Mouse (Mus musculus) cerebellum, adult 18-20 months (tissue): ENCODE results near the gene Lamtor1.

ENCODE experiments used
- DNase-seq, 2 experiments: peaks; one replicate each; pipeline ENCODE4 v3.0.0; 2021

Gene Lamtor1

DNA sequence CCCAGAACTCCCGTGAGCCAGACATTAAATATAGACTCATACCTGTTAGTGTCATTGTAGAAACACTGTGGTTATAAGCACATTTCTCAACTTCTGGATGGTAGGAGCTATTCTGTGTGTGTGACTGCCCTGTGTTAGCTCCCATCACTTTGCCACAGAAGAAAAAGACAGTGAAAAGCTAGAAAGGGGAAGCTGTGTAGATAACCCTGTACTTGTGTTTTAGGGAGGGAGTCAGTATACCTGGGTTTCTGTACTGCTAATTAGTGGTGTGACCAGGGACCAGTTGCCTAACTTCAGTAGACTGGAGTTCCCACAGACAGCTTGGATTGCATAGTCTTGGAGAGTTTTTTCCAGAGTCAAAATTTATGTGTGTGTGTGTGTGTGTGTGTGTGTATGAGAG is 50.8 kb downstream of the Lamtor1 start:
- no peak for DNase-seq

DNA sequence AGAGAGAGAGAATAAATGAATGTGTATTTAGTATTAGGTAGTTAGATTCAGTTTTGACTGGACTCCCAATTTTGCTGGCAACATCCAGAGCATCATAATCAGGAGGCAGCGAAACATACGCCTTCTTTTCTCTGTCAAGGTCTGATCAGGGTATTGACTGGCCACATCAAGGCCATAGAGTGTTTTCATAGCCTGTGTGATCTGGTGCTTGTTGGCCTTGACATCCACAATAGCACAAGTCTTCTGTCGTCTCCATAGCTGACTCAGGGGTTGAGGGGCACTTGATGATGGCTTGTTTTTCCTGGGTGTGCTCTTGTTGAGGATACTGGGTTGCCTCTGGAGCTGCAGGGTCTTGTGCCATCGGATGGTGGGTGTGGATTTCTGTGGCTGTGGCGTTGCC is 51.2 kb downstream of the Lamtor1 start:
- no peak for DNase-seq

DNA sequence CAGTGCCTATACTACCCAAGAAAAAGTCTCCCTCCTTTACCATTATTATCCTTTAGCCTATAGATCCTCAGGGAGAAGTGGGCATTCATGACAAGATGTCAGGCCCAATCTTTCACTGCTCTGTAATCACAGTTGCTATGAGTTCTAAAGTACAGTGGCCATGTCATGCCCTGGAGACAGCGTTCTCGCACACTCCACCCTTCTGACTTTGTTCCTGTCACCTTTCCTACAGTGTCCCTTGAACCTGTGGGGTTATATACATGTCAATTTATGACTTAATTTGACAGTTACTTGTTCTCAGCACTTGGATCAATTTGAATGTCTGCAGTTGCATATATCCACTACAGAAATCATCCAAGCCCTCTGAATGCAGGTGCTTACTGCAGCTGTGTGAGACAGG is 57.1 kb downstream of the Lamtor1 start:
- DNase-seq, result no peak

- no peak for DNase-seq
Observed at GRCm38 (mm10) chr7:101963621-101964020, 57.9 kb downstream of the Lamtor1 start.

GRCm38 (mm10) chr7:101964551-101964950 is 58.8 kb downstream of the Lamtor1 start:
- no peak for DNase-seq

- DNase-seq, result no peak
Observed at GRCm38 (mm10) chr7:101965606-101966005, 59.9 kb downstream of the Lamtor1 start.

DNA sequence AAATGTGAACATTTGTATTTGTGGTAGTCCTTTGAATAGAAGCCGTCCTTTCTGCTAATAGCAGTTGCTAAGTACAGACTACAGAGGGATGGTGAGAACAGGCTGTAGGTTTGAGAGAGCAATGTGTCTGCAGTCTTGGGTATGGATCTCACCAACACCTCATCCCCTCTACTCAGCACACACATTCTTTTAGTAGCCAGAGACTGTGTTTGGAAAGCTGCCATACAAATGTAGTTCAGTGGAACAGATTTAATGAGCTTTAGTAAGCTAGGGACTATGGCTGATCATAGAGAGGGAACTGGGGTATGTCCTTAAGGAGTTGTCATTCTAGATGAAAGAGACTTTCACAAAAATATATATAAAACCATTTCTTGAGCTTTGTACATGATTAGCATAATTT is 61.6 kb downstream of the Lamtor1 start:
- no peak for DNase-seq

- DNase-seq, result peak; percentile 34 to 39
Observed at GRCm38 (mm10) chr7:101968751-101969150, 63.0 kb downstream of the Lamtor1 start.

DNA sequence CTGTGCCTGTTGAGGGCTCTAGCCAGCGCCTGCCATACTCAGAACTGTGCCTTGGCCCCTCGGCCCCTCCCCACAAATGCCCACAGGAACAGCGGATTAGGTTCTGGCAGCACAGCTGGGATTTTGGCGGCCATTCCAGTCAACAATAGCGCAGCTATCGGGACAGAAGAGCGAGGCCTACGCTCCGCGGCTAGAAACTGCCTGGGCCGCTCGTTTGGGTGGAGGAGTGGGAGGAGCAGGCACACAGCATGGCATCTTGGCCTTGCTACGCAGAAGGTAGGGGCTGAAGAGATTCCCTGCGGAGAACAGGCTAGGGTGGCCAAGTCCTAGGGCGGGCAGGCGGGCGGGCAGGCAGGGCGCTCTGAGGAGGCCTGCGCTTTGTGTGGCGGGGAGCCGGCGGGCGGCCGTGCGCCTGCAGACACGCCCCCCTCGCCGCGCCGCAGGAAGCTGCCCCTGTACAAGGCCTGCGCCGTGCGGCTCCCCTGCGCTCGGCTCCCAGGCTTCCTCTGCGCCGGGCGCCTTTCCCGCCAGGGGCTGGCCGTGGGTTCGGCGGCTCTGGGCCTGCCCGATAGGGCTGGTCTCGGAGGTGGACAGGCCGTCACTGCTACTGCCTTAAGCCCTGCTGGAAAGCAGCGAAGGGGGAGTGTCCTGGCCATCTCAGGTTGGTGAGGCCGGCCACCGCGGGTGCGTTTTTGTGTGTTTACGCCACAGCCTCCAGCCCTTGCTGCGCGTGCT is 64.2 kb downstream of the Lamtor1 start:
- DNase-seq, result peak; percentile 85 to 89

DNA sequence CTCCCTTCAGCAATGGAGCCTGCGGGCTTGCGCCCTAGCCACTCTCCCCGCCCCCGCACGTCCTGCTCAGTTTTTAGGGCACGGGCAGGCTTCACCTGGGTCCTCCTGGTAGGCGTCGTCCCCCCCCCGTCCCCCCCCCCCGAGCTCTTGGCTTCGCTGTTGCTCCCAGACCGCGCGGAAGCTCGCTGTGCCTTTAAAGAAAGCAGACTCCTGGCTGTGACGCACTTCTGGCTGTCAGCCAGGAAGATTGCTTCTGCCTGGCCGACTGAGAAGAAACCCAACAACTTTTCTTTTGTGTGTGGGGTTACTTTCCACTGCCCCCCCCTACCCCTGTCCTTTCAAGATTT is 64.7 kb downstream of the Lamtor1 start:
- peak in 1 of 2 experiments; percentile 89 for DNase-seq

DNA sequence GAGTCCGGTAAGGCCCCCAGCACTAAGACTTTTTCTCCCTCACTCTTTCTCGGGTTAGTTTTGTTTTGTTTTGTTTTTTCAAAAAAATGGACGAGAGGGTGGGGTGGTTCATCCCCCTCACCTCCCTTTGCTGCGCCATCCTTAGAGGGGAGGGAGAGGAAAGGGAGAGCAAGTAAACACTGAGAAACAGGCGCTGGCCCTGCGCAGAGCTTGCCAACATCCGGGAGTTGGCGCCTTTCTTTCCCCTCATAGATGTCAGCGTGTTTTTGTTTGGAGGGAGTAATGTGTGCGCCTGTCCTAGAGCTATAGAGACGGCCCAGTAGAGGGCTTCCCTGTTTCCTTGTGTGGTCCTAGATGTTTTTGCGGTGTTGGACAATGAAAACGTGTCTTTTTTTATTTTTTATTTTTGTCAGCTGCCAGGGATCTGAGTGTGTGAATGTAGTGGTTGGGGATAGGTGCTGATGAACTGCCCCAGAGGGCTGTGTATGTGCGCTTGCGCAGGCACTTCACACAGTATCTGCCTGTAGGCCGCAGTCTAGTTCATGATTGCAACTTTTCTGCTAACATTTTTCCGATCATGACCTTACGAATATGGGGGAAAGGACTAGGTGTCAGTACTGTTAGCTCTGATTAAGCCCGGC is 65.2 kb downstream of the Lamtor1 start:
- DNase-seq, result peak; percentile 84 to 85

- DNase-seq, result no peak
Observed at GRCm38 (mm10) chr7:101971721-101972120, 66.0 kb downstream of the Lamtor1 start.

- DNase-seq, result no peak
Observed at GRCm38 (mm10) chr7:101973730-101974129, 68.0 kb downstream of the Lamtor1 start.

GRCm38 (mm10) chr7:101974505-101974904 is 68.8 kb downstream of the Lamtor1 start:
- DNase-seq, result peak; percentile 47 to 60
